Mouse (Mus musculus) midbrain, embryonic 13.5 days (tissue): Measurements from ENCODE around the gene Brd1. TPM values are rescaled to one million over a fixed set of nuclear protein-coding genes. Genes with fewer than 3 reads are reported as not detected.

ENCODE experiments used
- ATAC-seq: fragments of 200-750 bp; cut with Nextera tagmentation; 2 replicates; pipeline ENCODE4 v1.8.0; 2017; ENCODE audit warnings: mild to moderate bottlenecking, moderate TSS enrichment, moderate library complexity
- H3K27ac ChIP-seq: fragments of 300-500 bp; sonication (generic); 2 replicates; pipeline ENCODE4 v1.5.1; 2015; ENCODE audit warnings: inconsistent platforms, mild to moderate bottlenecking, moderate library complexity
- H3K27me3 ChIP-seq: fragments of 300-500 bp; sonication (generic); 2 replicates; pipeline ENCODE4 v1.6.1; 2015; ENCODE audit warnings: mild to moderate bottlenecking, inconsistent platforms
- H3K36me3 ChIP-seq: fragments of 300-500 bp; sonication (generic); 2 replicates; pipeline ENCODE4 v1.6.1; 2015; ENCODE audit warnings: mild to moderate bottlenecking, inconsistent platforms
- H3K4me1 ChIP-seq: fragments of 300-500 bp; sonication (generic); replicated peaks from 2 replicates; pipeline ENCODE4 v1.6.1; 2015; ENCODE audit warnings: inconsistent platforms
- H3K4me2 ChIP-seq: fragments of 300-500 bp; sonication (generic); replicated peaks from 2 replicates; pipeline ENCODE4 v1.6.1; 2015; ENCODE audit warnings: moderate library complexity, mild to moderate bottlenecking, inconsistent platforms
- H3K4me3 ChIP-seq: fragments of 300-500 bp; sonication (generic); replicated peaks from 2 replicates; pipeline ENCODE4 v1.5.1; 2015; ENCODE audit warnings: mild to moderate bottlenecking, inconsistent platforms
- H3K9ac ChIP-seq: fragments of 300-500 bp; sonication (generic); replicated peaks from 2 replicates; pipeline ENCODE4 v1.6.1; 2015; ENCODE audit warnings: mild to moderate bottlenecking, inconsistent platforms
- H3K9me3 ChIP-seq: fragments of 300-500 bp; sonication (generic); 2 replicates; pipeline ENCODE4 v1.6.1; 2016; ENCODE audit warnings: mild to moderate bottlenecking, inconsistent platforms
- WGBS: fragments of 180-500 bp; shearing (Covaris S2); methylation state at CpG from one replicate; pipeline ENCODE4 v1.1.7; 2015; 5-methylcytosine and 5-hydroxymethylcytosine counted together
- polyA plus RNA-seq: library from polyadenylated mRNA; unstranded; fragments of >200 nt; fragmentation: Nextera tagmentation; extraction: Ambion mirVana; gene quantifications from 2 replicates; pipeline ENCODE4 v1.2.1, GENCODE M21; 2015

The Brd1 gene
- polyA plus RNA-seq, 1 experiment from 2014 or later = 29.1 TPM

DNA sequence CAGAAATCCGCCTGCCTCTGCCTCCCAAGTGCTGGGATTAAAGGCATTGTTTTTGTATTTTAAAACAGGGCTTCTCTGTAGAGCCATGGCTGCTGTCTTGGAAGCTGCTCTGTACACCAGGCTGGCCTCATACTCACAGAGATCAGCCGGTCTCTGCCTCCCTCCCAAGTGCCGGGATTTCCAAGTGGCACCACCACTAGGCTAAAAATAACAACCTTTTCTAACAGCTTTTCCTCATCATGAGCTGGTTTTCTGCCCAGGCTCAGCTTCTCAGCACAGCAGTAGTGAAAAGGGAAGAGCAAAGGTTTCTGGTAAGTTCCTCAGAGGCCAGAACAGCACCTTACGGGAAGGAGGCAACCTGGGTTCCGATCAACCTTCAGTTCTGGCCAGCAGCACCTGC is 56.5 kb downstream of the Brd1 start:
- Histone ChIP-seq H3K4me2 (no peak overlapping the region), H3K27me3 (no peaks in the 10 kb centered on the region), H3K9ac (no peak overlapping the region), H3K4me1 (no peaks in the 10 kb centered on the region), H3K4me3 (no peak overlapping the region), H3K27ac (no peak overlapping the region), H3K36me3 (no peaks in the 10 kb centered on the region), H3K9me3 (no peaks in the 10 kb centered on the region)
- no peak for ATAC-seq
- 92% methylated on average over 5 of the region's 5 CpGs for WGBS

DNA sequence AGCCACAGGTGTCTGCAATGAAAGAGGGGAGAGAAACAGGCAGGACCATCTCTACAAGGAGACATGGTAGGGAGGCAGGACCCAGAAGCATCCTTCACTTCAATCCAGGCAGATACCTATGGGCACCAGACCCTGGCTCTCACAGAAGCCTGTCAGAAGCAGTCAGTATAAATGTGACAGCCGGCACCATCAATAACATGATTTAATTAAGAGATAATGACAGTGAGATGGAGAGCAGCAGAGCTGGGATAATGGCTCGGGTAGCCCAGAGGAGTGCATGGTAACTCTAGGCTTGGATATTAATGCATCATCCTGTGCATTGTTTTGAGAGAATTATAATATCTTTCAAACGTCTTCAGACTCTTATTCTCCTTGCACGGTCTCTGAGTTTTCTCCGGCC is 58.0 kb downstream of the Brd1 start:
- no peak overlapping the region for H3K9ac ChIP-seq
- WGBS = 78% methylated on average over 5 of the region's 5 CpGs
- no peak overlapping the region for H3K4me2 ChIP-seq
- no peak overlapping the region for H3K27ac ChIP-seq
- ATAC-seq = no peak
- H3K27me3 ChIP-seq = no peaks in the 10 kb centered on the region
- H3K9me3 ChIP-seq = no peaks in the 10 kb centered on the region
- no peak overlapping the region for H3K4me3 ChIP-seq
- no peaks in the 10 kb centered on the region for H3K36me3 ChIP-seq
- no peaks in the 10 kb centered on the region for H3K4me1 ChIP-seq

DNA sequence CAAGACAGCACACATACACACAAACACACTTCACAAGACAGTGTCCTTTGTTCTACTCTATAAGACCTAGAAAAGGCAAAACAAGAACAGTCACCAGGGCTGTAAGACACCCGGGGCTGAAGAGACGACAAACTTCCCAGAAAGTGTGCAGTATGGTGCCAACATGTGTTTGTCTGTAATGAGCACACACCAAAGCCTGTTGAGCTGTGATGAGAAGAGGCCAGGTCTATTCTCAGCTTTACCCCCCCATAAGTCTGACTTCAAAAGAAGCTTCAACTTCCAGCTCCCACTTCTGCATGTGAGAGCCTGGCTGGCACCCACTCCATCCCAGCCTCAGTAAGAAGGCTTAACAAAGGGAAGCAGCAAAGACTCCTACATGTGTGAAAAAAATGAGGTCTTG is 65.3 kb downstream of the Brd1 start:
- WGBS = 81% methylated on average over 2 of the region's 2 CpGs
- Histone ChIP-seq H3K9me3 (no peaks in the 10 kb centered on the region), H3K4me3 (no peak overlapping the region), H3K27me3 (no peaks in the 10 kb centered on the region), H3K9ac (no peak overlapping the region), H3K4me1 (no peaks in the 10 kb centered on the region), H3K4me2 (no peak overlapping the region), H3K27ac (no peak overlapping the region), H3K36me3 (no peaks in the 10 kb centered on the region)
- no peak for ATAC-seq

DNA sequence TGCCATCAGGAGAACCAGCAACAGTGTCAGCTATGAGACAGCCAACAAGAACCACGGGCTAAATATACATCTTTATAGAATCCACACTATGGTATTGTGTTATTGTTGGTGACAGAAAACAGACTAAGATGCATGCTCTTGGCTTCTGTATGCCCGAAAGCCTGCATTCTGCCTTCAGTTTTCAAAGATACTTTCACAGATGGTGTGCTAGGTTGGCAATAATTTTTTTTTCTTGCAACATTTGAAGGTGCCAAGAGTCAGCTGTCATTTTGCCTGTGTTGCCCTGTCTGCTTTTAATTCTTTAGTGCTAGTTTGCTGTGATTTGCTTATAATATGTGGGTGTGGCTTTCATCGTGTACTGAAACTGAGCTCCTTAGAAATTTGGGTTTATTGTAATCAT is 66.4 kb downstream of the Brd1 start:
- whole genome bisulfite sequencing = 88% methylated on average over 3 of the region's 3 CpGs

DNA sequence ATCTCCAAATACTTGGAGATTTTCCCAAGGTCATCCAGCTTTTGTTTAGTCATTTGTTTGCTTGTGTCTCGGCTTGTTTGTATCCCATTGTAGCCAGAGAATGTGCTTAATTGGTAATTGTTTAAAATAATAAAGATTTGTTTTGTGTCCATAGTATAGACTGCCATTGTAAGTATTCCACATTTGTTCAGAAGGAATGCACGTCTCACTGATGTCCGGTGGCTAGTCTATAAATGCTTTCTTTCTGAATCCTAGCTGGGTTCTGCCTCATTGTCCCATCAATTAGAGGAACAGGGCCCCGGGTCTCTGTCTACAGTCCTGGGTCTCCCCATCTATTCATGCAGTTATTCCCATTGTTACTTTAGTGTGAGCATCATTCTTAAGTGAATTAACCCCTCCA is 68.2 kb downstream of the Brd1 start:
- peaks cover 14% of the 10 kb centered on the region for H3K27me3 ChIP-seq
- no peak overlapping the region for H3K4me2 ChIP-seq
- no peaks in the 10 kb centered on the region for H3K9me3 ChIP-seq
- H3K4me1 ChIP-seq = peaks cover 5% of the 10 kb centered on the region; the same call in 1 of the 2 replicates
- no peak overlapping the region for H3K27ac ChIP-seq
- no peaks in the 10 kb centered on the region for H3K36me3 ChIP-seq
- H3K9ac ChIP-seq = no peak overlapping the region
- 49% methylated on average over 4 of the region's 4 CpGs for WGBS
- H3K4me3 ChIP-seq = no peak overlapping the region
- ATAC-seq = no peak

More for the DNA sequence above, 66.4 kb downstream of the Brd1 start:
- no peak for ATAC-seq
- Histone ChIP-seq H3K4me2 (no peak overlapping the region), H3K4me1 (no peaks in the 10 kb centered on the region), H3K4me3 (no peak overlapping the region), H3K36me3 (no peaks in the 10 kb centered on the region), H3K9ac (no peak overlapping the region), H3K9me3 (no peaks in the 10 kb centered on the region), H3K27ac (no peak overlapping the region), H3K27me3 (peaks cover 8% of the 10 kb centered on the region)

DNA sequence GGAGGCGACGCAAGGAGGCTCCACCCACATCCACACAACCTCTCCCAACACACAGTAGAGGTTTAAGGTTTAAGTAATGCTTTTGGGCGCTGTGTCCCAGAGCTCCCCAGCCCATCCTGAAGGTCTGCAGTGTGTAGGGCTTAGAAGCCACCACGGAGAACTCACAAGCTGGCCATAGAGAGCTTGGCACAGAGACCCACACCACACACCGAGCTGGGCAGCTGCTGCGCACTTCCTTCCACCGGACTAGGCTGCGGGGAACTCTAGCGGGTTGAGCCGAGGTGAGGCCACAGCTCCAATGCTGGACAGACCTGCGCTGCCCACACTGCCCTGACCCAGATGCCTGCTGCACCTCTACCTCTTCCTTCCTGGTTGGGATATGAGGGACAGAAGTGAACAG is 71.0 kb downstream of the Brd1 start:
- no peak overlapping the region for H3K4me2 ChIP-seq
- peaks cover 5% of the 10 kb centered on the region; the same call in 1 of the 2 replicates for H3K4me1 ChIP-seq
- H3K27ac ChIP-seq = no peak overlapping the region
- no peak overlapping the region for H3K9ac ChIP-seq
- H3K9me3 ChIP-seq = no peaks in the 10 kb centered on the region
- 37% methylated on average over 11 of the region's 11 CpGs for WGBS
- no peak for ATAC-seq
- H3K4me3 ChIP-seq = no peak overlapping the region
- H3K36me3 ChIP-seq = no peaks in the 10 kb centered on the region
- peaks cover 14% of the 10 kb centered on the region for H3K27me3 ChIP-seq

DNA sequence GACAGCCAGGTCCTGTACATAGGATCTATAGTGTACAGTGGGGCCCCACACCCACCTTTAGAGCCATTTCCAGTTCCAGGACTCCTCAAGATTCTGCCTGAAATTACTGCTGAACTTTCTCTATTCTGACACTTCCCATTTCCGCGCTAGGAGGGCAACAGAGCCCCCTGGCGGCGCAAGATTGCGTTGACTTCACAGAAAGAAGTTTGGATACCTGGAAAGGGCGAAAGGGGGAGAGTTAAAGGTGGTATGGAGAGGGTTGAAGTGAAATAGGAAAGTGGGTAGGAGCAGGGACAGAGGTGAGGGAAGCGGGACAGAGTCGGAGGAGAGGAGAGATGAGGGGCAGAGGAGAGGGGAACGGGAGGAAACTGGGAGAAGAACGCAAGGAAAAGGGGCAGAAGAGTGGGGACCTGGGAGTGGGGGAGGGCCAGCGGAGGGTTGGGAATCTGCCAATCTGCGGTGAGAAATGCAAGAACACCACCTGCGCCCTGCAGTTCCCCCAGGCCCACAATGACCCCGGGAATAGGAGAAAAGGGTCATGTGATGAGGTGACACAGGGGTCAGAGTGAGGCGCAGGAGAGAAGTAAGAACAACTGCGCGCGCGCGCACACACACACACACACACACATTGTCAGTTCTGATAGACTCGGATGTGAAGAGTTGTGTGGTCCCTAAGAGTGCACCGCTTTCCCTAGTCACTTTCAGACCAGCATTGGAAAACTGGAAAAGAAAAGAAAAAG is 71.8 kb downstream of the Brd1 start:
- peak overlapping the region; percentile 38 for H3K4me2 ChIP-seq
- peaks cover 14% of the 10 kb centered on the region for H3K27me3 ChIP-seq
- H3K4me3 ChIP-seq = no peak overlapping the region; the same call in 1 of the 2 replicates
- H3K27ac ChIP-seq = no peak overlapping the region
- H3K4me1 ChIP-seq = peaks cover 5% of the 10 kb centered on the region; the same call in 1 of the 2 replicates
- ATAC-seq = no peak
- H3K9ac ChIP-seq = no peak overlapping the region
- no peaks in the 10 kb centered on the region for H3K36me3 ChIP-seq
- no peaks in the 10 kb centered on the region for H3K9me3 ChIP-seq
- WGBS = 10% methylated on average over 22 of the region's 22 CpGs

DNA sequence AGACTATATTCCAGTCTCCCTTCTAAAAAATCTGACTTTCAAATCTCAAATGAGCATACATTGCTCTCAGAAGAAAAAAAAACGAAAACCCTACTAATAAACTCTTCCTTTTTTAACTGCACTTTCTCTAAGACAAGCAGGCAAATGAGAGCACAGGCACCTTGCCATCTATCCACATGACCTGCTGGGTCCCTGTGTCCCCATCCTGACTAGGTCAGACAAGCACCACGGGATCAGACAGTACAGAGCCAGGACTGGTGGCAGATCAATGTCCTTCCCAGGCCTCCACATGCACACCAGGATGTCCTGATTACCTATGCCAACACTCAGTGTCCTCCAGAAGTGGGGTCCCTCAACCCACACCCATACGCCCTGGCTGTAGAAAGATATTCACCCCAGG is 72.4 kb downstream of the Brd1 start:
- H3K27ac ChIP-seq = no peak overlapping the region
- ATAC-seq = no peak
- no peak overlapping the region for H3K4me2 ChIP-seq
- no peak overlapping the region for H3K9ac ChIP-seq
- no peak overlapping the region for H3K4me3 ChIP-seq
- H3K27me3 ChIP-seq = peaks cover 14% of the 10 kb centered on the region
- H3K4me1 ChIP-seq = peaks cover 5% of the 10 kb centered on the region; the same call in 1 of the 2 replicates
- no peaks in the 10 kb centered on the region for H3K36me3 ChIP-seq
- H3K9me3 ChIP-seq = no peaks in the 10 kb centered on the region
- WGBS = 68% methylated on average over 3 of the region's 3 CpGs

DNA sequence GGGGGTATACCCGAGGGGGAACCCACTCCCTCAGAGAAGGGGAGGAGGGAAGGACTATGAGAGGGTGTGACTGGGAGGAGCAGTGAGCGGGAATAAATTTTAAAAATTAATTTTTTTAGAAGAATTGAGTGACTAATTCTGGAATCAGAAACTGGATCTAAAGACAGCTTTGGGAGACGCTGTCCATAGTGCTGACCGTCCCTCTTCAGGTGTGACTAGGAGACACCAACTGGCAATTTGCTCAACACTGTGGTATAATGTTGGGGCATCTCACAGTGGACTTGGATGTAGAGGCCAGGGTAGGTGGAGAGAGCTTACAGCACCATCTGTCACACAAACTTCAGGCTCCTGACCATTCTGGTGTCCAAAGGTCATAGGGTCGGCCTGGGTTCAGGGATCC is 82.0 kb downstream of the Brd1 start:
- WGBS = 62% methylated on average over 5 of the region's 5 CpGs
- H3K27me3 ChIP-seq = no peaks in the 10 kb centered on the region; the same call in 1 of the 2 replicates
- no peaks in the 10 kb centered on the region for H3K4me1 ChIP-seq
- no peaks in the 10 kb centered on the region for H3K9me3 ChIP-seq
- H3K4me2 ChIP-seq = no peak overlapping the region
- no peak overlapping the region for H3K9ac ChIP-seq
- no peak for ATAC-seq
- no peaks in the 10 kb centered on the region for H3K36me3 ChIP-seq
- H3K27ac ChIP-seq = no peak overlapping the region
- no peak overlapping the region for H3K4me3 ChIP-seq

DNA sequence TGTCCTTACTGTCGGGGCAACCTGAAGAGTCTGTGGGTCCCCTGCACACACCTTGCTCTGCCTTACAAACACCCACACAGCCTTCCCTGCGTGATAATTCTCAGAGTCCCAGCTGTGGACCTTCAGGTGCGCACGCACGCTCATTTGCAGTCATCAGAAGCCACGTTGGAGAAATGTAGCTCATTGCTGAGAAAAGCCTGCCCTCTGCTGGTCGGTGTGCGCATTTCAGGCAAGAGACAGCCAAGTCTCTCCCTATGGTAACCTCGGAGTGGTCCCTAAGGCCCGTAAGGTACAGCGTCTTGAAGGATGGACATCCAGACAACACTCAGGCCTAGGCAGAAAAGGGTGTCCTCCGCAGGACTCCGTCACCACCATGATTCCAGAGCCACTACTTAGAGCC is 83.0 kb downstream of the Brd1 start:
- Histone ChIP-seq H3K9ac (no peak overlapping the region), H3K36me3 (no peaks in the 10 kb centered on the region), H3K27ac (no peak overlapping the region), H3K27me3 (no peaks in the 10 kb centered on the region; the same call in 1 of the 2 replicates), H3K4me2 (no peak overlapping the region), H3K4me1 (no peaks in the 10 kb centered on the region), H3K9me3 (no peaks in the 10 kb centered on the region), H3K4me3 (no peak overlapping the region)
- WGBS = 17% methylated on average over 13 of the region's 13 CpGs
- ATAC-seq = peak; percentile 76; the same call in 1 of the 2 replicates
